Mouse (Mus musculus) midbrain, embryonic 14.5 days (tissue): ENCODE measurements around the gene Syn3. TPM values are rescaled to one million over a fixed set of nuclear protein-coding genes. Genes with fewer than 3 reads are reported as not detected.

Experiments used
- ATAC-seq: fragments of 200-750 bp; cut with Nextera tagmentation; 2 replicates; pipeline ENCODE4 v1.8.0; 2017; ENCODE audit warnings: moderate number of reproducible peaks, moderate library complexity; ENCODE audit not compliant: low FRiP score, low TSS enrichment
- DNase-seq: peaks from one replicate; pipeline ENCODE4 v3.0.0-alpha.2; 2015
- H3K27ac ChIP-seq: fragments of 300-500 bp; sonication (generic); replicated peaks from 2 replicates; pipeline ENCODE4 v1.5.1; 2014; ENCODE audit warnings: mild to moderate bottlenecking, low read depth, low read length, moderate library complexity
- H3K27me3 ChIP-seq: fragments of 300-500 bp; sonication (generic); 2 replicates; pipeline ENCODE4 v1.6.1; 2014; ENCODE audit warnings: low read length, control low read depth, mixed read lengths; ENCODE audit not compliant: control insufficient read depth, insufficient read depth
- H3K36me3 ChIP-seq: fragments of 300-500 bp; sonication (generic); 2 replicates; pipeline ENCODE4 v1.6.1; 2014; ENCODE audit warnings: low read length, control low read depth; ENCODE audit not compliant: control insufficient read depth, insufficient read depth
- H3K4me1 ChIP-seq: fragments of 300-500 bp; sonication (generic); 2 replicates; pipeline ENCODE4 v1.6.1; 2014; ENCODE audit warnings: mild to moderate bottlenecking, antibody characterized with exemption, low read length, control low read depth; ENCODE audit not compliant: control insufficient read depth, insufficient read depth
- H3K4me2 ChIP-seq: fragments of 300-500 bp; sonication (generic); 2 replicates; pipeline ENCODE4 v1.6.1; 2014; ENCODE audit warnings: mild to moderate bottlenecking, low read length, moderate library complexity
- H3K4me3 ChIP-seq: fragments of 300-500 bp; sonication (generic); replicated peaks from 2 replicates; pipeline ENCODE4 v1.5.1; 2014; ENCODE audit warnings: low read depth, low read length
- H3K9ac ChIP-seq: fragments of 300-500 bp; sonication (generic); replicated peaks from 2 replicates; pipeline ENCODE4 v1.6.1; 2014; ENCODE audit warnings: mild to moderate bottlenecking, low read length, moderate library complexity
- H3K9me3 ChIP-seq: fragments of 300-500 bp; sonication (generic); 2 replicates; pipeline ENCODE4 v1.6.1; 2016; ENCODE audit warnings: low read length, control low read depth, mixed read lengths; ENCODE audit not compliant: control insufficient read depth
- WGBS: fragments of 180-500 bp; shearing (Covaris S2); extraction: QIAGEN DNeasy Blood & Tissue Kit; methylation state at CpG from one replicate; pipeline ENCODE4 v1.1.7; 2014; 5-methylcytosine and 5-hydroxymethylcytosine counted together
- polyA plus RNA-seq: library from polyadenylated mRNA; unstranded; fragments of >200 nt; fragmentation: Nextera tagmentation; extraction: Ambion mirVana; gene quantifications from 2 replicates; pipeline ENCODE4 v1.2.1, GENCODE M21; 2014

Gene Syn3
- polyA plus RNA-seq, 1 experiment from 2014 or later: 25.6 TPM

- Histone ChIP-seq H3K36me3 (no peaks in the 10 kb centered on the region), H3K9me3 (no peaks in the 10 kb centered on the region), H3K4me2 (no peak overlapping the region), H3K4me3 (no peak overlapping the region), H3K4me1 (peaks cover 8% of the 10 kb centered on the region; the same call in 1 of the 2 replicates), H3K9ac (no peak overlapping the region), H3K27me3 (no peaks in the 10 kb centered on the region), H3K27ac (no peak overlapping the region)
- 88% methylated on average over 4 of the region's 4 CpGs for WGBS
- no peak for DNase-seq
- ATAC-seq: no peak
These were observed 159.6 kb downstream of the Syn3 start for GRCm38 (mm10) chr10:86339121-86339520.

GRCm38 (mm10) chr10:86338121-86338715, 160.5 kb downstream of the Syn3 start:
- 26% methylated on average over 4 of the region's 4 CpGs for WGBS
- Histone ChIP-seq H3K27me3 (no peaks in the 10 kb centered on the region), H3K4me2 (no peak overlapping the region), H3K9ac (no peak overlapping the region), H3K4me3 (no peak overlapping the region), H3K4me1 (peaks cover 8% of the 10 kb centered on the region; the same call in 1 of the 2 replicates), H3K27ac (no peak overlapping the region), H3K36me3 (no peaks in the 10 kb centered on the region), H3K9me3 (no peaks in the 10 kb centered on the region)
- ATAC-seq (no peak), DNase-seq (no peak)

GRCm38 (mm10) chr10:86337239-86337638, 161.5 kb downstream of the Syn3 start:
- H3K4me1 ChIP-seq: 0 out of 2 replicates have a peak, but pooled peaks cover 3% of the 10 kb centered on the region
- no peak overlapping the region for H3K4me3 ChIP-seq
- DNase-seq (no peak), ATAC-seq (no peak)
- no peak overlapping the region for H3K9ac ChIP-seq
- no peak overlapping the region for H3K27ac ChIP-seq
- H3K27me3 ChIP-seq: no peaks in the 10 kb centered on the region
- no peaks in the 10 kb centered on the region for H3K36me3 ChIP-seq
- WGBS: 45% methylated on average over 3 of the region's 3 CpGs
- no peaks in the 10 kb centered on the region for H3K9me3 ChIP-seq
- H3K4me2 ChIP-seq: no peak overlapping the region

- no peak for DNase-seq
- 74% methylated on average over 1 of the region's 1 CpGs for WGBS
- Histone ChIP-seq H3K9me3 (no peaks in the 10 kb centered on the region), H3K27me3 (no peaks in the 10 kb centered on the region), H3K27ac (no peak overlapping the region), H3K36me3 (no peaks in the 10 kb centered on the region), H3K9ac (no peak overlapping the region), H3K4me1 (0 out of 2 replicates have a peak, but pooled peaks cover 3% of the 10 kb centered on the region), H3K4me3 (no peak overlapping the region), H3K4me2 (no peak overlapping the region)
- no peak for ATAC-seq
These were observed 162.2 kb downstream of the Syn3 start for GRCm38 (mm10) chr10:86336506-86336905.

- H3K9me3 ChIP-seq: no peaks in the 10 kb centered on the region
- no peaks in the 10 kb centered on the region; the same call in 1 of the 2 replicates for H3K36me3 ChIP-seq
- no peak overlapping the region for H3K9ac ChIP-seq
- no peak overlapping the region for H3K27ac ChIP-seq
- H3K27me3 ChIP-seq: no peaks in the 10 kb centered on the region
- H3K4me1 ChIP-seq: 0 out of 2 replicates have a peak, but pooled peaks cover 3% of the 10 kb centered on the region
- 55% methylated on average over 8 of the region's 8 CpGs for WGBS
- no peak overlapping the region for H3K4me3 ChIP-seq
- no peak for ATAC-seq
- no peak overlapping the region for H3K4me2 ChIP-seq
- DNase-seq: no peak
These were observed 164.1 kb downstream of the Syn3 start for GRCm38 (mm10) chr10:86334581-86334980.

GRCm38 (mm10) chr10:86332942-86333341, 165.8 kb downstream of the Syn3 start:
- no peak overlapping the region for H3K27ac ChIP-seq
- no peak for ATAC-seq
- H3K27me3 ChIP-seq: no peaks in the 10 kb centered on the region
- H3K36me3 ChIP-seq: no peaks in the 10 kb centered on the region; the same call in 1 of the 2 replicates
- DNase-seq: no peak
- H3K9ac ChIP-seq: no peak overlapping the region
- H3K4me2 ChIP-seq: no peak overlapping the region
- H3K4me3 ChIP-seq: no peak overlapping the region
- no peaks in the 10 kb centered on the region for H3K4me1 ChIP-seq
- WGBS: 91% methylated on average over 3 of the region's 3 CpGs
- H3K9me3 ChIP-seq: no peaks in the 10 kb centered on the region

GRCm38 (mm10) chr10:86331681-86332281, 166.9 kb downstream of the Syn3 start:
- no peak overlapping the region for H3K9ac ChIP-seq
- 78% methylated on average over 7 of the region's 7 CpGs for WGBS
- H3K27ac ChIP-seq: no peak overlapping the region
- no peak overlapping the region for H3K4me2 ChIP-seq
- DNase-seq: no peak
- no peak for ATAC-seq
- no peaks in the 10 kb centered on the region for H3K27me3 ChIP-seq
- H3K4me3 ChIP-seq: no peak overlapping the region
- H3K4me1 ChIP-seq: no peaks in the 10 kb centered on the region
- no peaks in the 10 kb centered on the region for H3K9me3 ChIP-seq
- H3K36me3 ChIP-seq: no peaks in the 10 kb centered on the region; the same call in 1 of the 2 replicates

GRCm38 (mm10) chr10:86330993-86331680, 167.6 kb downstream of the Syn3 start:
- 71% methylated on average over 5 of the region's 5 CpGs for WGBS
- DNase-seq: no peak
- no peaks in the 10 kb centered on the region for H3K9me3 ChIP-seq
- H3K36me3 ChIP-seq: no peaks in the 10 kb centered on the region; the same call in 1 of the 2 replicates
- no peak overlapping the region for H3K4me3 ChIP-seq
- ATAC-seq: no peak
- H3K9ac ChIP-seq: no peak overlapping the region
- no peaks in the 10 kb centered on the region for H3K4me1 ChIP-seq
- H3K27ac ChIP-seq: no peak overlapping the region
- no peak overlapping the region for H3K4me2 ChIP-seq
- H3K27me3 ChIP-seq: no peaks in the 10 kb centered on the region
